Mouse (Mus musculus) embryonic fibroblast, embryonic 13.5 days (primary cell): ENCODE measurements at regions not wholly inside any gene's neighbourhood (a gene's known extent, or its start where the extent isn't known, plus 50 kb on each side); places are given as distances from the start of the nearest gene placed in this dataset.

Experiments
- H3K27ac ChIP-seq: 2 replicates; pipeline ENCODE4 v1.5.1; 2012; ENCODE audit warnings: low read length, control low read depth, inconsistent platforms; ENCODE audit not compliant: insufficient read depth
- H3K4me1 ChIP-seq: 2 replicates; pipeline ENCODE4 v1.6.1; 2011; ENCODE audit warnings: low read length; ENCODE audit not compliant: control insufficient read depth, insufficient read depth
- H3K4me3 ChIP-seq: 2 replicates; pipeline ENCODE4 v1.5.1; 2011; ENCODE audit warnings: mild to moderate bottlenecking, control low read depth, low read length; ENCODE audit not compliant: insufficient read depth
- CTCF ChIP-seq: IDR thresholded peaks from 2 replicates; pipeline ENCODE4 v1.5.1; 2011; ENCODE audit warnings: mild to moderate bottlenecking, control low read depth, low read length, moderate library complexity, borderline replicate concordance; ENCODE audit not compliant: insufficient read depth
- POLR2A ChIP-seq: IDR thresholded peaks from 2 replicates; pipeline ENCODE4 v1.6.1; 2011; ENCODE audit warnings: low read depth, mild to moderate bottlenecking, control low read depth, low read length, moderate library complexity

DNA sequence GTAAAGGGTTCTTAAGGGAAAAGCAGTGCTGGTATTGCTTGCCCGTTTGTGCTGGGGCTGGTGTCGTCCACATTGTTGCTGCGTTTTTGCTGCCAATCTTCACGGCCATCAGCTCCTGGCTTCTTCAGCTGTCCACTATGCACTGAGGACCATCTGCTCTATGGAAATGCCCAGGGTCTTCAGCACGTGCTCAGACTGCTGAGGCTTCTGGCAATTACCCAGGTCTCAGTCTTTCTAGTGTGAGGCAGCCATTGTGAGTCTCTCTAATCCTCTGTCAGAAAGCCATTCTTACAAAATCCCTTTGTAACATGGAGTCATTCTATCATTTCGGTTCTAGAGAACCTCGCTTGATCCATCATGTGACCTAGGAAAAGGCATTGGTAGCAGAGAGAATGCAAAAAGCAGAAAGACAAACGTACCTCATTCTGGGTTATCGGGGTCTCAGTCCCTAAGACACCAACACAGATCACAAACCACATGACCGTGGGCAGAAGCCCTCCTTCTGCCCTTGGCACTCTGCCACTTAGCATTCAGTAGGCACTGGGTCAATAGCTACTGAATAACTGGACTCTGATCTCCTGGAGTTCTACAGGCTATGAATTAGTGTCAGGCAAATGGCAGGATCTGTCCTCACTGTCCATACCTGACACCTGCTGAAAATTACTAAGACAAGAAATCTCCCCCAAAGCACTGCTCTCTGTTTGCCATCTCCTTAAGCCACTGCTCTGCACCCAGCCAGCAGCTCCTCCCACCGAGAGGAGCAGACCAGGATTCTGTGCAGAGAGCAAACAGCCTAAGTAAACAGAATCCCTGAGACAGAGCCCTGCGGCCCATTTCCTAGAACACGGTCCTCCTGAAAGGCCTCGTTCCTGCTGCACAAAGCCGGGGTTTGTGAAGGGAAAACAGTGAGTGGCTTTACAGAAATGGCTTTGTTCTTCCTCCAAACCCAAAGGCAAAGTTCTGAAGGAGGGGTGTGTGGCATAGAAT, 270.1 kb upstream of the Prok2 start:
- H3K4me3 ChIP-seq = no peak overlapping the region
- H3K27ac ChIP-seq = no peak overlapping the region
- no peak for TF ChIP-seq POLR2A
- no peak for TF ChIP-seq CTCF
- H3K4me1 ChIP-seq = peaks cover 3% of the 10 kb centered on the region; the same call in 1 of the 2 replicates

DNA sequence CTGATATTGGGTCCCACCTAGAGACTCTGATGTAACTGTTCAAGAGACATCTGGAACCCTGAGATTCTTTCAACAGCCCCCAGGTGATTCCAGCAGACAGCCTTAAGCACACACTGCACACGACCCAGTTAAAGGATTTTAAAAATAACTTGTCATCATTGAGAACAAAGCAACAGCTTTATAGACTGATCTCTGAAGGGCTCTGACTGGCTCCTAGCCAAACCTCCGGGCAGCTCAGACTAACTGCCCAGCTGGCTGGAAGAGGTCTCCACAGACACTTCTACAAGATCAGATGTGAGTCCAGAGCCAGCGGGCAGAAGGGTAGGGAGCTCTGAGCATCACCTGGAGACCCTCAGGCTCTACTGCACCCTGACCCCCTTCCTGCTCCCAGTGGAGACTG, 267.8 kb upstream of the Prok2 start:
- Histone ChIP-seq H3K4me3 (no peak overlapping the region), H3K4me1 (peaks cover 5% of the 10 kb centered on the region; the same call in 1 of the 2 replicates), H3K27ac (no peak overlapping the region)
- TF ChIP-seq CTCF (no peak), POLR2A (no peak)

DNA sequence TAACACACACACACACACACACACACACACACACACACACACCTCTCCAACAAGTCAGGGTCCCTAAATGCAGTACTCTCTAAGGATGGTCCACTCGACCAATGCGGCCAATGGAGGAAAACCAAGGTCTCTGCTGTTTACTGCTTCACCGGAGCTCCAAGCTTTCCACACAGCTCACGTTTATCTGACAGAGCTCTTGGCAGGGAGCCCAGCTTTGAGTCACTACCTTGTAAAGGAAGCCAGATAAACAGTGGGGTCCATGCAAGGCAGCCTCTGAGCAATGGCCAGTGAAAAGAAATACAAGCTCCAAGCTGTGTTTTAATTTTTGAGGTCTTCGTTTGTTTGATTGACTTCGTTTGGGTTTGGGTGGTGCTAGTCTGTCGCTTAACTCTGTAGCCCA, 264.9 kb upstream of the Prok2 start:
- H3K4me3 ChIP-seq = no peak overlapping the region
- H3K4me1 ChIP-seq = peaks cover 5% of the 10 kb centered on the region; the same call in 1 of the 2 replicates
- TF ChIP-seq POLR2A (no peak), CTCF (no peak)
- no peak overlapping the region for H3K27ac ChIP-seq

DNA sequence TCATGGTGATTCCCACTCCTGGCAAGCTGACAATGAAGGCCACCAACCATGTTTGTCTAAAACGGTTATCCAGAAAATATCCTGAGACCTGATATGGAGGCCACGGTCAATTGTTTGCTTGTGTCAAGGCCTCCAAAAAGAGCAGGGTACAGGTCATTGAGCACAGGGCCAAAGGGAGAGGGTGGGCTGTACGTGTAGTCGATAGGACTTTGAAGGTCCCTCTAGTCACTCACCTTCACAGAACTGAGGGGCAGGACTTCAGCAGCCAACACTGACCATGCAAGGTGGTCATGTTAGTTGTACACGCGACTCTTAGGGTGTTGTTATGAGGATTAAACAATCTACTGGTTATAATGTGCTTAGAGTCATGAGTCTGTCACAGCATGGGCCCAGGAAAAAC, 264.4 kb upstream of the Prok2 start:
- Histone ChIP-seq H3K27ac (no peak overlapping the region), H3K4me3 (no peak overlapping the region), H3K4me1 (peaks cover 5% of the 10 kb centered on the region; the same call in 1 of the 2 replicates)
- TF ChIP-seq CTCF = no peak
- TF ChIP-seq POLR2A = no peak

DNA sequence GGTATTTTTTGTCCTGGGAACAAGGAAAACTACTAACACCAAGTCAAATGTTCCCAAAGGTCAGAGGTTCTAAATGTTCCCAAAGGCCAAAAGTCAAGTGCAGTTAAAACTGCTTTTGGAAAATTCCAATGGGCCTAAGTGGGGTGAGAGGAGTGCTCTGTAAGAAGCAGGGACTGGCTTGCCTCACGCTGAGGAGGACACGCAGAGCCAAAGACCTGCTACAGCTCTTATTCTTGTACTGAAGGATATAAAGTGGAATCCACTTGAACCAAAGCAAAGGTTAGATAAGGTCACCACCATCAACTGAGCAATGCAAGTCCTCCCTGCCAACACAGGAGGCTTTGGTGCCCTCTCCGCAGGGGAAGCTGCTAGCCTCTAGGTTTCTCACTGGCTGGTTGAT, 260.3 kb upstream of the Prok2 start:
- no peak overlapping the region for H3K27ac ChIP-seq
- H3K4me1 ChIP-seq = peaks cover 5% of the 10 kb centered on the region; the same call in 1 of the 2 replicates
- TF ChIP-seq CTCF = no peak
- TF ChIP-seq POLR2A = no peak
- H3K4me3 ChIP-seq = no peak overlapping the region

DNA sequence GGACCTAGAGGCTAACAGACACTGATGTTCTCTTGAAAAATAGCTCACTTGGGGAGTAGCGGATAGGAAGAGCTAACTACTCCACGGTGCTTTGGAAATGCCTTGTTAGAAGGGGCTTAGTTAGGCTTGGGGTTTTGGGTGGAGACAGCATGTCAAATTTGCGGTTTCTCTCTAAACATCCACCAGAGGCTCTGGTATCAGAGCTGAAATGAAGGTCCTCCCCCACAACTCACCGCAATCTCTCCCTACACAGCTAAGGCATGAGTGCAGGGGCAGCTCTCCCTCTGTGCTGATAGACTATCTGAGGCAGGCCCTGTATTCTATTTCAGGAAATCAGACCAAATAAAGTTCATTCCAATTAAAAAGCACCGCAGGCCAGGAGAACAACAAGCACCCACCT, 259.1 kb upstream of the Prok2 start:
- 0 out of 2 replicates have a peak, but pooled peaks cover 2% of the 10 kb centered on the region for H3K4me1 ChIP-seq
- no peak overlapping the region for H3K4me3 ChIP-seq
- TF ChIP-seq POLR2A = no peak
- no peak for TF ChIP-seq CTCF
- H3K27ac ChIP-seq = no peak overlapping the region

DNA sequence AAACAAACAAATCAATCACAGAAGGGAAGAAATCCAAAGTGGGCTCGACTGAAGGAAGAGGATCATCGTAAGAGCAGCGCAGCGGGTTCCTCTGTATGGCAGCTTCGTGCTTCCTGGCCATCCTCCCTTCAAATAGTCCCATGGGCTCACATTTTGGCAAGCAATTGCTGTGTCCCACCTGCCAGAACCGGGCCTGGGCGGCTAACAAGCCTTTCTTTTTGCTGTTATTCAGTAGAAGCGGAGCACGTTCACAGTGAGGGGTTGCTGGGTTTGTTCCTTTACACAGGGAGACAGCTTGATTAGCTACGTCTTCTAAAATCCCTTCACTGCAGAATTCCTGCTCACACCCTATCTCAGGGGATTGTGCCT, 258.6 kb upstream of the Prok2 start:
- H3K27ac ChIP-seq = no peak overlapping the region
- H3K4me3 ChIP-seq = no peak overlapping the region
- 0 out of 2 replicates have a peak, but pooled peaks cover 2% of the 10 kb centered on the region for H3K4me1 ChIP-seq
- TF ChIP-seq CTCF (no peak), POLR2A (no peak)

DNA sequence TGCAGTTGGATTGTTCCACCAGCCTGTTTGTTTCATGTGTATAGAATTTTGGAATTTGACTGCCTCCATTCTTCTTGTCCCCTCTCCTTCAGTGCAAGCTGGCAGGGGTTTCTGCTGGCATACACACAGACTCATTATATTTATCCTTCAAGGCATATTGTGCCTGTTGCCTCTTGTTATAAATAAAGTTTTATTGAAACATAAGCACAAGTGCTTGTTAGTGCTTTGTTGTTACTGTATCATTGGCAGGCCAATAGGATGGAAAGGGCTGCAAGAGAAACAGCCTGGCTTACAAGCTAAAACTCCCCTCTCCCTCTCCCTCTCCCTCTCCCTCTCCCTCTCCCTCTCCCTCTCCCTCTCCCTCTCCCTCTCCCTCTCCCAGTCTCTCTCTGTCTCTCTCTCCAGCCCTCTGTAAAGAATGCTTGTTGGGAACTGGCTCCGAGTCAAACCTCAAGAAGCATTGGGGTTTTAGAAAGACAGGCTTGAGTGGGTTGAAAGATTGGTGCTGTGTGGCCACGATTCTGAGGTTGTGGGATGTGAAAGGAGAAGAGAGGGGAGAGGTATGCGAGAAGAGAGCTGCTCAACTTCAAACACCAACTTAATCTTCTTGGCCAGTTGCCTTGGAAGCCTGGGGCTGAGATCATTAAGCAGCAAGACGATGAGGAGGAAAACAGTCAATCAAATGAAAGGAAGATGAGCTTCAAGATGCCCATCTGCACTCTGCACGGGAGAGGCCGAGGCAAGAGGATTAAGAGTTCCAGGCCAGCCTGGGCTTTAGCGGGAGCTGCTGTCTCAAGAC, 258.1 kb upstream of the Prok2 start:
- no peak overlapping the region for H3K27ac ChIP-seq
- no peak overlapping the region for H3K4me3 ChIP-seq
- 0 out of 2 replicates have a peak, but pooled peaks cover 2% of the 10 kb centered on the region for H3K4me1 ChIP-seq
- no peak for TF ChIP-seq CTCF
- no peak for TF ChIP-seq POLR2A

DNA sequence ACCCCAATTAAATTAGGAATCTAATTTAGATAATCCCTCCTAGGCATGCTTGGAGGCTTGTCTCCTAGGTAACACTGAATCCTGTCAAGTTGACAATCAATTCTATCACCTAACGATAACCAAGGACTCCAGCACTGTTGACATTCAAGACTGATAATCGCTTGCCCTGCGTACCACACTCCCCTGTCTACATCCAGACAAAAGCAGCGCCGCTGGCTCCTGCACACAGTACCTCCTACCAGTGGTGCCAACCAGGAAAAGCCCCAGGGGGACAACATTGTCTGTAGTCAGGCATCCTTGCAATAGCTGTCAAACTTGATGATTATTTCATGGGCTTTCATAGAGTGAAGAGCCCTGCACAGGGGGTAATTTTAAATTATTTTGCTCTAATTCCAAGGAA, 253.4 kb upstream of the Prok2 start:
- TF ChIP-seq POLR2A (no peak), CTCF (no peak)
- Histone ChIP-seq H3K4me3 (no peak overlapping the region), H3K4me1 (0 out of 2 replicates have a peak, but pooled peaks cover 2% of the 10 kb centered on the region), H3K27ac (no peak overlapping the region)

DNA sequence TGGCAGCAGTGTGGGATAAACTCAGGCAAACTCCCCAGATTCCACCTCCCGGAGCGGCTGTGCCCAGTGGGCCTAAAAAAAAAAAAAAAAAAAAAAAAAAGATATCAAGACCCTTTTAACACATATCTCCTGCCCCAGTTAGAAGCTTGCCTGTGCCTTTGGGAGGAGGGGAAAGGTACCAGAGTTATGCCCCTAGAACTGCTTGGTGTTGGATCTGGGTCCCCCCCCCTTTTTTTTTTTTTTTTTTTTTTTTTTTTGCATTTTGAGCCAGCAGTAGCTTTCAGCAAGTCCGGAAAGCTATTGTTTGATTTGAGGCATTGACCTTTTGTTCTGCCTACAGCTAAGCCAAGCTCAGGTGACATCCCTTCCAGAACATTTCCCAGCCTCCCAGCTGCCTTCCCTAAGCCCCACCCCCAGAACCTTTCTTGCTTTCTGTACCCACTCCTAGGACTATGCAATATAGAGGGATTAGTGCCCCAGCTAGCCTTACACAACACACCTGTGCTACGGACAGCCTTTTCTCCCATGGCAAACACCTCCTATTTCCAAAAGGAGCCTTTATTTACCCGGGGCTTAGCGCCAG, 252.1 kb upstream of the Prok2 start:
- TF ChIP-seq CTCF = no peak

More for the DNA sequence above, 252.1 kb upstream of the Prok2 start:
- Histone ChIP-seq H3K4me1 (no peaks in the 10 kb centered on the region), H3K4me3 (no peak overlapping the region), H3K27ac (no peak overlapping the region)
